Mouse (Mus musculus) liver, embryonic 14.5 days (tissue): ENCODE measurements around the gene Ush1g.

Source experiments
- CTCF ChIP-seq: IDR thresholded peaks from 2 replicates; pipeline ENCODE4 v1.5.1; 2016; ENCODE audit warnings: antibody characterized with exemption, low read depth, control low read depth
- EP300 ChIP-seq: IDR thresholded peaks from 2 replicates; pipeline ENCODE4 v1.6.1; 2016; ENCODE audit warnings: antibody characterized with exemption, low read depth

GRCm38 (mm10) chr11:115308781-115309180 lies 13.1 kb downstream of the Ush1g start:
- TF ChIP-seq CTCF (no peak), EP300 (no peak)
